In the genomic region with DNA sequence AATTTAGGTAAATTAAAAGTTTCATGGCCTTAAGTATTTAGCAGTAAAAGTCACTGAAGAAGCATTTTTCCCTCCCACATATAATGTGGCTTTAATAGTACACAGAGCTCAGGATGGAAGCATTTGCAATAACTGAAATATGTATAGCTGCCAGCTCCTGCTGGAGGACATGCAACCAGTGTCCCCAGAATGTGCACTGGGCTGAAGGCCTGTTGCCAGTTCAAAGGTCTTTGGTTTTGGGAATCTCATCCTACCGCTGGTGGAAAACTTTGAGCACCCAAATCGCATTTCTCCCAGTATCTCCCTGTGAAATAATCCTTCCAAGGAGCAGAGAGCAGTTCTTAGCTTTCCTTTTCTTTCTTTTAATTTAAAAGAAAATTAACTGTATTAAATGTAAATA, we compare ENCODE assay signal across 12 mouse cellular contexts. TPM values are rescaled to one million over a fixed set of nuclear protein-coding genes. Genes with fewer than 3 reads are reported as not detected.
DNase-seq lines count a peak whose midpoint lies in the region; ATAC-seq and TF ChIP-seq lines count a peak whose summit lies in the region.
"Had no signal": no experiment of that assay in that cellular context is flagged by ENCODE, and none has a peak within 500 bp of the region (broad histone marks: within the 10 kb centered on the region; RNA-seq: fewer than 3 reads in every experiment).

No protein-coding gene starts in this region.

- H3K9ac ChIP-seq in forebrain, embryonic 13.5 days = no peak overlapping the region
- no peak overlapping the region for H3K9ac ChIP-seq in lung, embryonic 15.5 days
- no peak overlapping the region for H3K9ac ChIP-seq in lung, postnatal 0 days (replicated peaks; ENCODE audit: low read depth)
- H3K9ac ChIP-seq in hindbrain, postnatal 0 days (replicated peaks; ENCODE audit: low read length) = no peak overlapping the region
- H3K9ac ChIP-seq in neural tube, embryonic 13.5 days = no peak overlapping the region
- H3K9ac ChIP-seq: forebrain, embryonic 15.5 days had no signal

- no peak for TF ChIP-seq CTCF in lung, postnatal 0 days (IDR thresholded peaks at IDR 0.05)
- TF ChIP-seq CTCF in hindbrain, postnatal 0 days (IDR thresholded peaks at IDR 0.05; ENCODE audit: low read depth) = no peak

- WGBS in forebrain, embryonic 10.5 days = 51% methylated on average over 2 of the region's 2 CpGs
- WGBS in forebrain, embryonic 13.5 days = 76% methylated on average over 2 of the region's 2 CpGs
- WGBS in lung, embryonic 15.5 days = 77% methylated on average over 2 of the region's 2 CpGs
- 88% methylated on average over 2 of the region's 2 CpGs for WGBS in lung, postnatal 0 days
- WGBS in hindbrain, postnatal 0 days = 76% methylated on average over 2 of the region's 2 CpGs
- WGBS in neural tube, embryonic 13.5 days = 79% methylated on average over 2 of the region's 2 CpGs

- peak overlapping the region; percentile 23 for H3K4me3 ChIP-seq in forebrain, embryonic 10.5 days
- H3K4me3 ChIP-seq in forebrain, embryonic 13.5 days = no peak overlapping the region
- H3K4me3 ChIP-seq in lung, embryonic 15.5 days = no peak overlapping the region
- H3K4me3 ChIP-seq in lung, postnatal 0 days (ENCODE audit: low read depth, low read length) = no peak overlapping the region
- H3K4me3 ChIP-seq in hindbrain, postnatal 0 days (ENCODE audit: low read length) = no peak overlapping the region
- no peak overlapping the region for H3K4me3 ChIP-seq in neural tube, embryonic 13.5 days
- H3K4me3 ChIP-seq: forebrain, embryonic 15.5 days had no signal

- H3K4me1 ChIP-seq in forebrain, embryonic 10.5 days = peaks cover 71% of the 10 kb centered on the region
- H3K4me1 ChIP-seq in forebrain, embryonic 13.5 days = peaks cover 29% of the 10 kb centered on the region
- peaks cover 31% of the 10 kb centered on the region for H3K4me1 ChIP-seq in lung, embryonic 15.5 days
- no peaks in the 10 kb centered on the region; the same call in 1 of the 2 replicates for H3K4me1 ChIP-seq in lung, postnatal 0 days (ENCODE audit: insufficient read depth, low read depth, low read length)
- H3K4me1 ChIP-seq in hindbrain, postnatal 0 days (ENCODE audit: insufficient read depth, low read length) = no peaks in the 10 kb centered on the region
- H3K4me1 ChIP-seq in neural tube, embryonic 13.5 days (replicated peaks) = peaks cover 45% of the 10 kb centered on the region

- peak overlapping the region; percentile 44; the same call in 1 of the 2 replicates for H3K27ac ChIP-seq in forebrain, embryonic 10.5 days
- no peak overlapping the region for H3K27ac ChIP-seq in forebrain, embryonic 13.5 days
- H3K27ac ChIP-seq in lung, embryonic 15.5 days = peak overlapping the region; percentile 35; the same call in 1 of the 2 replicates
- H3K27ac ChIP-seq in lung, postnatal 0 days (ENCODE audit: low read length) = no peak overlapping the region
- no peak overlapping the region for H3K27ac ChIP-seq in hindbrain, postnatal 0 days
- H3K27ac ChIP-seq in neural tube, embryonic 13.5 days (replicated peaks) = no peak overlapping the region
- H3K27ac ChIP-seq: forebrain, embryonic 15.5 days had no signal

- no peak for TF ChIP-seq EP300 in lung, postnatal 0 days (IDR thresholded peaks at IDR 0.05)

- H3K4me2 ChIP-seq in forebrain, embryonic 13.5 days = no peak overlapping the region
- peak overlapping the region; percentile 73; the same call in 1 of the 2 replicates for H3K4me2 ChIP-seq in lung, embryonic 15.5 days
- no peak overlapping the region for H3K4me2 ChIP-seq in lung, postnatal 0 days (replicated peaks; ENCODE audit: low read depth, low read length)
- H3K4me2 ChIP-seq in hindbrain, postnatal 0 days (ENCODE audit: low read depth, low read length) = peak overlapping the region; percentile 10
- peak overlapping the region; percentile 96; the same call in 1 of the 2 replicates for H3K4me2 ChIP-seq in neural tube, embryonic 13.5 days
- H3K4me2 ChIP-seq: forebrain, embryonic 15.5 days had no signal

- DNase-seq in forebrain, embryonic 10.5 days (ENCODE audit: extremely low spot score, low spot score) = no peak
- DNase-seq in lung, postnatal 0 days (ENCODE audit: low spot score) = no peak
- DNase-seq in hindbrain, postnatal 0 days (ENCODE audit: low spot score) = no peak
- DNase-seq in ovary, adult 18-20 months (ENCODE audit: low spot score) = no peak
- no peak for DNase-seq in adrenal gland, adult 18-20 months (ENCODE audit: low spot score in 2 of 2)
- DNase-seq: cerebellum, postnatal 25 days; lung, postnatal 14 days had no signal

- no peak for ATAC-seq in forebrain, embryonic 13.5 days
- no peak for ATAC-seq in lung, embryonic 15.5 days (ENCODE audit: borderline replicate concordance, extremely low read depth, low FRiP score, low TSS enrichment)
- ATAC-seq in lung, postnatal 0 days = no peak
- no peak for ATAC-seq in hindbrain, postnatal 0 days
- ATAC-seq in neural tube, embryonic 13.5 days (ENCODE audit: low read depth) = no peak
- ATAC-seq: activated CD4-positive, CD25-positive, alpha-beta regulatory T cell, adult 4 months; forebrain, embryonic 15.5 days had no signal

- peaks cover 33% of the 10 kb centered on the region for H3K27me3 ChIP-seq in forebrain, embryonic 10.5 days (ENCODE audit: poor library complexity, severe bottlenecking)
- H3K27me3 ChIP-seq in forebrain, embryonic 13.5 days = peaks cover 41% of the 10 kb centered on the region
- no peaks in the 10 kb centered on the region for H3K27me3 ChIP-seq in lung, embryonic 15.5 days
- H3K27me3 ChIP-seq in lung, postnatal 0 days (replicated peaks; ENCODE audit: insufficient read depth, low read length) = no peaks in the 10 kb centered on the region
- H3K27me3 ChIP-seq in hindbrain, postnatal 0 days (ENCODE audit: insufficient read depth, low read length) = no peaks in the 10 kb centered on the region
- no peaks in the 10 kb centered on the region for H3K27me3 ChIP-seq in neural tube, embryonic 13.5 days

- H3K36me3 ChIP-seq in forebrain, embryonic 10.5 days (replicated peaks) = peaks cover 5% of the 10 kb centered on the region; the same call in 1 of the 2 replicates
- H3K36me3 ChIP-seq in forebrain, embryonic 13.5 days (ENCODE audit: poor library complexity, severe bottlenecking) = no peaks in the 10 kb centered on the region
- peaks cover 6% of the 10 kb centered on the region; the same call in 1 of the 2 replicates for H3K36me3 ChIP-seq in lung, embryonic 15.5 days
- H3K36me3 ChIP-seq in lung, postnatal 0 days (ENCODE audit: insufficient read depth, low read length) = no peaks in the 10 kb centered on the region
- no peaks in the 10 kb centered on the region for H3K36me3 ChIP-seq in hindbrain, postnatal 0 days (ENCODE audit: insufficient read depth, low read length)
- no peaks in the 10 kb centered on the region for H3K36me3 ChIP-seq in neural tube, embryonic 13.5 days
- H3K36me3 ChIP-seq: forebrain, embryonic 15.5 days had no signal

- H3K9me3 ChIP-seq in forebrain, embryonic 10.5 days = no peaks in the 10 kb centered on the region
- no peaks in the 10 kb centered on the region for H3K9me3 ChIP-seq in forebrain, embryonic 13.5 days (replicated peaks)
- H3K9me3 ChIP-seq in lung, embryonic 15.5 days = no peaks in the 10 kb centered on the region
- no peaks in the 10 kb centered on the region for H3K9me3 ChIP-seq in lung, postnatal 0 days (ENCODE audit: low read length)
- no peaks in the 10 kb centered on the region for H3K9me3 ChIP-seq in hindbrain, postnatal 0 days (ENCODE audit: low read length)
- no peaks in the 10 kb centered on the region for H3K9me3 ChIP-seq in neural tube, embryonic 13.5 days
- H3K9me3 ChIP-seq: forebrain, embryonic 15.5 days had no signal

RNA-seq across cellular contexts. Expression of a gene that starts 4.1 kb away (rescaled TPM):
- 10.1 and 11.1 TPM in 2 replicates for polyA plus RNA-seq in forebrain, embryonic 10.5 days (2016; fragmentation: Nextera tagmentation; extraction: Ambion mirVana)
- polyA plus RNA-seq in forebrain, embryonic 13.5 days (2015; fragmentation: Nextera tagmentation; extraction: Ambion mirVana) = 2.4 and 3.0 TPM in 2 replicates
- 9.2 and 10.4 TPM in 2 replicates for polyA plus RNA-seq in lung, embryonic 15.5 days (2015; fragmentation: Nextera tagmentation; extraction: Ambion mirVana)
- 4.7 and 5.2 TPM in 2 replicates for polyA plus RNA-seq in lung, postnatal 0 days (2015; fragmentation: Nextera tagmentation; extraction: Ambion mirVana)
- 12.7 and 16.3 TPM in 2 replicates for total RNA-seq in hindbrain, postnatal 0 days (2014; rRNA removed)
- 3.7 and 4.8 TPM in 2 replicates for polyA plus RNA-seq in hindbrain, postnatal 0 days (2015; fragmentation: Nextera tagmentation; extraction: Ambion mirVana)
- polyA plus RNA-seq in neural tube, embryonic 13.5 days (2015; fragmentation: Nextera tagmentation; extraction: Ambion mirVana) = 6.0 and 7.2 TPM in 2 replicates
- 1 to 10 TPM; 4.5 to 4.7 TPM for total RNA-seq in adrenal gland, adult 18-20 months (2021)
- polyA plus RNA-seq: activated CD4-positive, CD25-positive, alpha-beta regulatory T cell, adult 4 months had no signal

Comparison
In these comparisons a context has a peak if more than half of its experiments do, and no peak if none do; other contexts are left out.
1. H3K27ac ChIP-seq: peak in forebrain, embryonic 10.5 days (single experiment) and lung, embryonic 15.5 days (single experiment); none in forebrain, embryonic 13.5 days (single experiment), lung, postnatal 0 days (single experiment), hindbrain, postnatal 0 days (single experiment) and neural tube, embryonic 13.5 days (single experiment).
2. H3K4me2 ChIP-seq: peak in lung, embryonic 15.5 days (single experiment), hindbrain, postnatal 0 days (single experiment) and neural tube, embryonic 13.5 days (single experiment); none in forebrain, embryonic 13.5 days (single experiment) and lung, postnatal 0 days (single experiment).